Mouse (Mus musculus) liver, postnatal 0 days (tissue): ENCODE measurements around the gene Gpc5. TPM values are rescaled to one million over a fixed set of nuclear protein-coding genes. Genes with fewer than 3 reads are reported as not detected.

Experiments
- ATAC-seq: fragments of 200-750 bp; cut with Nextera tagmentation; 2 replicates; pipeline ENCODE4 v1.8.0; 2017; ENCODE audit warnings: mild to moderate bottlenecking, moderate library complexity
- DNase-seq: peaks from one replicate; pipeline ENCODE4 v3.0.0-alpha.2; 2016
- H3K27ac ChIP-seq: fragments of 300-500 bp; sonication (generic); 2 replicates; pipeline ENCODE4 v1.5.1; 2014; ENCODE audit warnings: antibody characterized with exemption, moderate library complexity, mild to moderate bottlenecking, low read depth
- H3K27me3 ChIP-seq: fragments of 300-500 bp; sonication (generic); 2 replicates; pipeline ENCODE4 v1.6.1; 2014; ENCODE audit warnings: low read length, control low read depth, mixed read lengths; ENCODE audit not compliant: insufficient read depth
- H3K36me3 ChIP-seq: fragments of 300-500 bp; sonication (generic); replicated peaks from 2 replicates; pipeline ENCODE4 v1.6.1; 2014; ENCODE audit warnings: mild to moderate bottlenecking, control low read depth, low read length, moderate library complexity, mixed read lengths; ENCODE audit not compliant: insufficient read depth
- H3K4me1 ChIP-seq: fragments of 300-500 bp; sonication (generic); 2 replicates; pipeline ENCODE4 v1.6.1; 2014; ENCODE audit warnings: antibody characterized with exemption, mild to moderate bottlenecking, control low read depth; ENCODE audit not compliant: insufficient read depth
- H3K4me2 ChIP-seq: fragments of 300-500 bp; sonication (generic); 2 replicates; pipeline ENCODE4 v1.6.1; 2014; ENCODE audit warnings: low read depth, mild to moderate bottlenecking, low read length, moderate library complexity, mixed read lengths
- H3K4me3 ChIP-seq: fragments of 300-500 bp; sonication (generic); 2 replicates; pipeline ENCODE4 v1.5.1; 2014; ENCODE audit warnings: low read depth, low read length
- H3K9ac ChIP-seq: fragments of 300-500 bp; sonication (generic); replicated peaks from 2 replicates; pipeline ENCODE4 v1.6.1; 2014; ENCODE audit warnings: mild to moderate bottlenecking, moderate library complexity
- H3K9me3 ChIP-seq: fragments of 300-500 bp; sonication (generic); 2 replicates; pipeline ENCODE4 v1.6.1; 2016; ENCODE audit warnings: mild to moderate bottlenecking, control low read depth, low read length, mixed read lengths
- CTCF ChIP-seq: sonication (generic); IDR thresholded peaks from 2 replicates; pipeline ENCODE4 v1.5.1; 2016; ENCODE audit warnings: antibody characterized with exemption, low read depth
- EP300 ChIP-seq: IDR thresholded peaks from 2 replicates; pipeline ENCODE4 v1.6.1; 2016; ENCODE audit warnings: antibody characterized with exemption, low read depth, mild to moderate bottlenecking
- WGBS: fragments of 180-500 bp; shearing (Covaris S2); extraction: QIAGEN DNeasy Blood & Tissue Kit; methylation state at CpG from one replicate; pipeline ENCODE4 v1.1.7; 2014; ENCODE audit not compliant: insufficient replicate concordance; 5-methylcytosine and 5-hydroxymethylcytosine counted together
- polyA plus RNA-seq: library from polyadenylated mRNA; unstranded; fragments of >200 nt; fragmentation: Nextera tagmentation; extraction: Ambion mirVana; gene quantifications from 2 replicates; pipeline ENCODE4 v1.2.1, GENCODE M21; 2015

The Gpc5 gene
- polyA plus RNA-seq, 1 experiment from 2014 or later = not detected

DNA sequence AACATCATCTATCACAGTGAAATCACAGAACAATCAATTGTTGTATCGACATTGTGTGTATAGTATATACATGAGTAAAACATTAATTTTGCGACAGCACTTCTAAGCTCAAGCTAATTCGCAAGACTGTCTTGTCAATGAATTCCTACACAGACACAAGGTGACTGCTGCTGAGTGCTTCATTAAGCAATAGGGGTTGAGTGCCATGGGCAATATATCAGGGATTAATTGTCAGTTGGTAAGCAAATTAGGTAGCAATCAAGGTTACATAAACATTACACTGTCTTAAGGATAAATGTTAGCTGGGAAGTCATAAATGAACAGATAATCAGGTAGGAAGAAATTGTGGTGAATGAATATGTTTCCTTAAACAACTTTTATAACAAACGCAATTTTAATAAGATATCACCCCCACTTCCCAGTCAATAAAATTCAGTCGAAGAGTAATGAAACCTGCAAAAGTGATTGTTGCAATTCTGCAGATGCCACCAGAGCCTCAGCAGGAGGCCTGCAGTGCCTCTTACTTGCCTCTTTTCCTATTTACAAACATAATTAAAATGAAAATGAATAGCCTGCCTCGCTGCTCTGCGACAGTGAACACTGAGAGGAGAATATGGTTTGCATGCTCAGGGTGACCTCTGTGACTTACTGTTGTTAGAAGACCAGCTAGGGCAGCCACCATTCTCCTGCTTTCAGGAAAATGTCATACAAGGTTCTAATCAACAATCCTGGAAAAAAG is 539.3 kb downstream of the Gpc5 start:
- no peak overlapping the region for H3K27ac ChIP-seq
- 71% methylated on average over 7 of the region's 7 CpGs for WGBS
- no peaks in the 10 kb centered on the region for H3K27me3 ChIP-seq
- no peak for DNase-seq
- H3K4me3 ChIP-seq = no peak overlapping the region
- no peaks in the 10 kb centered on the region for H3K36me3 ChIP-seq
- H3K4me1 ChIP-seq = no peaks in the 10 kb centered on the region
- H3K9me3 ChIP-seq = no peaks in the 10 kb centered on the region
- ATAC-seq = no peak
- H3K9ac ChIP-seq = no peak overlapping the region
- no peak overlapping the region for H3K4me2 ChIP-seq
- TF ChIP-seq CTCF = no peak
- TF ChIP-seq EP300 = no peak

DNA sequence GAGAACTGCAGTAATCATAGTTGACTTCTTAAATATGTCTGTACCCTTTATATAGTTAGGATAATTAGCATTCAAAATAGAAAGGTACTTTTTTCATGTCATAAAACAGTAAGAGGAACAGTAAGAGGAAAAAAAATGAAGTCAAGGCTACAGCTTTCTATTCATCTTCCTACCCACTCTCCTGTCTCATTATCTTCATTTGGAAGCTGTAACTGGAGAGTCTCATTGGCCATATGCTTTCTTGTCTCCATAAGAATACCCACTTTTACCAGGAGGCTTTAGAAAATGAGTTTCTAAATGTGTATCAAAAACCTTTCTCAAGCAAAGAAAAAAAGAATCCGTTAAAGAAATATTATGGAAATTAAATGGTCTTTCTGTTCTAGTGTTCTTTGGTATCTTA is 541.3 kb downstream of the Gpc5 start:
- no peak overlapping the region for H3K4me2 ChIP-seq
- no peaks in the 10 kb centered on the region for H3K4me1 ChIP-seq
- H3K27ac ChIP-seq = no peak overlapping the region
- no peaks in the 10 kb centered on the region for H3K9me3 ChIP-seq
- ATAC-seq (no peak), DNase-seq (no peak)
- H3K27me3 ChIP-seq = no peaks in the 10 kb centered on the region
- WGBS = 71% methylated on average over 1 of the region's 1 CpGs
- no peak overlapping the region for H3K9ac ChIP-seq
- TF ChIP-seq CTCF = no peak
- TF ChIP-seq EP300 = no peak
- no peaks in the 10 kb centered on the region for H3K36me3 ChIP-seq
- no peak overlapping the region for H3K4me3 ChIP-seq

DNA sequence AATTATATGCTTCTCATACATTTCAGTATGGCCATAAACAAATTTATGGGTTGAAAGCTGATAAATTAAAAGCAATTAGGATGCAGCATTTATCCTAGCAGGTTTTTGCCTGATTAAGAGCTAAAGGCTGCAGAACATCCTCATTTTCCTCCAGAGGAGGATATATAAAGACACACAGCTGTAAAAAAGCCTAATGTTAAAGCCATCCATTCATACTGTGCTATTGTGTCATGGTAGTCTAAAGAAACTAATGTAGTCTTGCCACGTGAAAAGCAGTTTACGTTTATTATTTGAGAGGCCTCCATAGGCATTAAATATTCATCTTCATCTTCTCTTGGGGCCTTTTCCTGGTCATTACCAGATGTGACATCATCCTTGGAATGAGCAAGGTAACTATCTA is 587.9 kb downstream of the Gpc5 start:
- no peak for ATAC-seq
- H3K9ac ChIP-seq = no peak overlapping the region
- H3K27ac ChIP-seq = no peak overlapping the region
- no peaks in the 10 kb centered on the region for H3K36me3 ChIP-seq
- no peak overlapping the region for H3K4me3 ChIP-seq
- no peaks in the 10 kb centered on the region for H3K4me1 ChIP-seq
- TF ChIP-seq EP300 = no peak
- no peak for TF ChIP-seq CTCF
- no peaks in the 10 kb centered on the region for H3K27me3 ChIP-seq
- no peaks in the 10 kb centered on the region for H3K9me3 ChIP-seq
- no peak overlapping the region for H3K4me2 ChIP-seq
- WGBS = 79% methylated on average over 2 of the region's 2 CpGs
- DNase-seq = no peak

DNA sequence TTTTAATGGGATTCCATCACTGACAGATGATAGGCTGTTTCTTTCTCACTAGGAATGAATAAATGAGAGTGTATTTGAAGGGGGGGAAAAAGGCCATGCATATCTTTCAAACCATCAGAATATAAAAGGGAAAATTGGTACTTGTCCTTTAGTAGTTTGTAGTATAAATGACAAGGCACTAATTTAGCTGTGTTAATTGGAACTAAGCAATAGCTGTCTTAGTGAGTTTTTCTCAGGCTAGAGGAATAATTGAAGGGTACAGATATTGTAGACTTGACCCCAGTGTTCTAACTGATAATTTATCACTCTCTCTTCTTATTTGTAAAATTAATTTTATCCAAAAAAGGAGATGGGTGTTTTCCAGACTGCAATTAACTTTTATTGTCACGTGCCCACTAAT is 654.0 kb downstream of the Gpc5 start:
- TF ChIP-seq CTCF (no peak), EP300 (no peak)
- WGBS = 79% methylated on average over 1 of the region's 1 CpGs
- Histone ChIP-seq H3K27me3 (no peaks in the 10 kb centered on the region), H3K4me3 (no peak overlapping the region), H3K36me3 (no peaks in the 10 kb centered on the region), H3K4me2 (no peak overlapping the region), H3K9me3 (no peaks in the 10 kb centered on the region), H3K27ac (no peak overlapping the region), H3K9ac (no peak overlapping the region), H3K4me1 (no peaks in the 10 kb centered on the region)
- DNase-seq = no peak
- ATAC-seq = no peak

DNA sequence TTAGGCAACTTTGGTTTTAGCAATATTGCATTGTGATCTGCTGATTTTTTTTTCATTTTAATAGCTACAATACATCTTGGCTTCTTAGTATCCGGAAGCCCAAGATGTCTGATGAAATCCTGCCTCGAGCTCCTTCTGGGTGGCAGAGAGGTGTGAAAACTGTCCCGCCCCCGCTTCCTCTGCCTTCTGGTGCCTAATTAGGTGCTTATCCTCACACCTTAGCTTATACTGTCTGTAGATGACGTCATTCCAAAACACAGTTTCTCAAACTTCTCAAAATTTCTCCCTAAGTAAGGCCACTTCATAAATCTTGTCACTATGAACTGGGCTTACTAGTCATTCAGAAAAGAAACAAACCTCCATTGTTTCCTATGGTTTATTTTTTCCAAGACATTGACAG is 668.2 kb downstream of the Gpc5 start:
- TF ChIP-seq EP300 (no peak), CTCF (no peak)
- H3K27me3 ChIP-seq = no peaks in the 10 kb centered on the region
- WGBS = 55% methylated on average over 5 of the region's 5 CpGs

DNA sequence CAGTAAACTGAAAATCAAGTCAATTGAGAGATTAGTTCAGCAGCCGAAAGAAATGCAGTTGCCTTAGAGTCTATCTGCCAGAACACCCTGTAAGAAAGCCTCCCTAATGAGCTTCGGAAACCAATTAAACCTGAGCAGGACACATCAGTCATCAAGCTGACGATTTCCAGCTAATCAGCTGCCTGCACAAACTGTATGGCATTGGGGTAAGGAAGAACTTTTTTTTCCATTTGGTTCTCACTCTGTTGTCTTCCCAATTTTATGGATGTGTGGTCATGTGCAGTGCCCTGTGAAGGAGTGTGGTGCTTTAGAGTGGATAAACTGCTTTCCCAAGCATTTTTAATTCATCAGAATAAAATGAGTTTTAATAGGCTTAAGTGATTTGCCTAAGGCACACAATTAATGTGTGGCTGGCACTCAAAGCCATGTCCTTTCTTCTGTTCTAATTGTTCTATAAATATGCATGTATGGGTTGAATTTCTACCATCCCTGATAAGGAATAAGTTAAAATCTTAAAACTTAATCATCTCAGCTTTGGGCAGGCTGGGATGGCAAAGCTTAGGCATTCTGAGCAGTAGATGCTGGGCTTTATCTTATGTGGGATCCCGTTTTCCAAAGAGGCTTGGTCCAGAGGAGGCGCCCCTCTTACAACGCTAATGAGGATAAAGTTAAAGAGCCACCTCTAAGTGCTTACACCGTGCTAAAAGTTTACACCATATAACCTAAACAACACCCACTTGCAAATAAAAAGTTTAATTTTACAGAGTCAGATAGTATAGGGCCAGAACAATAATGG is 687.6 kb downstream of the Gpc5 start:
- H3K9ac ChIP-seq = no peak overlapping the region
- H3K4me2 ChIP-seq = no peak overlapping the region
- H3K4me1 ChIP-seq = no peaks in the 10 kb centered on the region
- DNase-seq (no peak), ATAC-seq (no peak)
- TF ChIP-seq EP300 (no peak), CTCF (no peak)
- no peaks in the 10 kb centered on the region for H3K36me3 ChIP-seq
- H3K4me3 ChIP-seq = no peak overlapping the region
- no peak overlapping the region for H3K27ac ChIP-seq
- H3K27me3 ChIP-seq = no peaks in the 10 kb centered on the region
- WGBS = 67% methylated on average over 7 of the region's 7 CpGs
- H3K9me3 ChIP-seq = no peaks in the 10 kb centered on the region

More for the DNA sequence above, 668.2 kb downstream of the Gpc5 start:
- Histone ChIP-seq H3K36me3 (no peaks in the 10 kb centered on the region), H3K4me3 (no peak overlapping the region), H3K27ac (no peak overlapping the region), H3K9me3 (no peaks in the 10 kb centered on the region), H3K9ac (no peak overlapping the region), H3K4me2 (no peak overlapping the region), H3K4me1 (no peaks in the 10 kb centered on the region)
- no peak for DNase-seq
- ATAC-seq = no peak
